Mouse (Mus musculus) ovary, postnatal 36 days (tissue): ENCODE measurements around the gene Alkbh7.

Experiments
- DNase-seq: peaks from one replicate; pipeline ENCODE4 v3.0.0; 2022; ENCODE audit warnings: low spot score, mixed read lengths

The Alkbh7 gene

DNA sequence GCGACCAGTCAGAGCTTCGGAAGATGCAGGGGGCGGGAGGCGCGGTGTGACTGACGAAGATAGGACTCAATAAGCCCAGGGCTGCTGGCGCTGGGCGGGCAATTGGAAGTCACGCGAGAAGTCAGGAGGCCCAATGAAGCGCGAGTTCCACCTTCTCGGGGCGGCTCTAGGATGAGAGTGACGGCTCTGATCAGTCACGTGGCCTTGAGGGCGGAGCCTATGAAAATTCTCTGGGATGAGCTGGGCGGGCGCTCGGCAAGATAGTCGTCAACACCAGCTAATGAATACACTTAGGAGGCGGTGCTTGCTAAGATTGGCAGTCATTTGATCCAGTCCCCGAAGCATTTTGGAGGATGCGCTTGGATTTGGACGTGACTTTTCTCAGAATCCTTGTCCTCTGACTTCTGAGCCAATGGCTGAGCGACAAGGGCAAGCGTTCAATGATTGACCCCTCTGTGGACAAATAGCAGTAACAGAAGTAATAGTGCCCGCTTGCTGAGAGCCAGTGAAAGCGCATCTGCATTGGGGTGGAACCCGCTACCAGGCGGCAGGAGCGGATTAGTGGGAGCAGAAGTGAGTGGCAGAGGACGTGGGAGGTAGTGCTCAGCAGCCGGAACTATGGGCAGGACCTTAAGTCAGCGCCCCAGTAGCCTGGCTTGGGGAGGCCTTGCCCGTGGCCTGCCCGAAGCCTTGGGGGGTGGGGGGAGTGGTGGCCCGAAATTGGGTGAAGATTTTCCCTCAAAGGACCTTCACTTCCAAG lies 34.7 kb downstream of the Alkbh7 start:
- peak; percentile 98 for DNase-seq

DNA sequence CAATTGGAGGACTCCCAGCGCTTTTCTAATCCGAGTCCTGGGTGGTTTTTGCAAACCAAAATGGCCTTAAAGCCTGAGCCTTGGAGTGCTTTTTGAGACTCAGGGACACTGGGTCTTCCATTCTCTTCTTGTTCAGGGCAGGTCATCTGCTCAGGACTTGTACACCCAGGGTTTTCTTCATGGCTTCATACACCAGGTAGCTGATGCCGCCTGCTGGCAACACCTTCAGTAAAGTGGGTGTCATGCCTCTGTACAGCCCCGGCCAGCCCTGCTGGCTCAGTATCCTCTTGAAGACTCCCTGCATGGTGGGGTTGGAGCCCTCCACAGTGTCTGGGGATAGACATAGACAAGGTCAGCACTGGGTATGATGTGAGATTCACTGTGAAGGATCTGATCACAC lies 35.7 kb downstream of the Alkbh7 start:
- DNase-seq = no peak

DNA sequence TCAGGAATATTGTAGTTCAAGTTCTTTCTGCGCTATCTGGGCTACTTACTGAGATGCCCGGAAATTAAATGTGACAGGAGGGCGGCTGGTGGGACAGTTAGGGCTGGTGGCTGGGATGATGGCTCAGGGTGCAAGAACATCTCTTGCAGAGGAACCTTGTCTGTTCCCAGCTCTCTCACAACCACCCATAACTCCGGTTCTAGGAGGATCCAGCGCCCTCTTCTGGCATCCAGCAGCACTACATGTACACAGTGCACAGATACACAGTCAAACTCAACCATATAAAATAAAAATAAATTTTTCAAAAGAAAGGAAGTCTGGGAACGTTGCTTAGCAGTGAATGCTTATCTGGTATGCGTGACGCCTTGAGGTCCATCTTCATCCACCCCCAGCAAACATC lies 41.8 kb downstream of the Alkbh7 start:
- no peak for DNase-seq

DNA sequence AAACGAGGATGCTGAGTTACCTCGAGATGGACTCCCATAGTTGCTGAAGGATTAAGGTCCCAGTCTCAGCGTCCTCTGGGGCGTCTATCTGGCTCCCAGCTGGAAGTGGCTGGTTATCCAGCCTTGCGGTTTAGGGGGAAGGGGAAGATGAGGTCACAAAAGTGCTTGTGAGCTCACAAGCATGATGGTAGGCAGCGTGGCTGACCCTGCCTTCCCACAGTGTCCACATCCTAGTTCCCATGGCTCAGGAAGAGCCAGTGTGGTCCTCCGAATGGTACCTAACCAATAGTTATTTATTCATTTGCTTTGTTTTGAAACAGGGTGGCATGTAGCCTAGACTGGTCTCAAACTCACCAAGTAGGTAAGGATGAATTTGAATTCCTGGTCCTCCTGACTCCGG lies 44.4 kb downstream of the Alkbh7 start, which contains the start of gene Slc25a41:
TSS of gene Slc25a41 (minus strand) at position 101 of the 400 bp plus-strand sequence.
- no peak for DNase-seq

DNA sequence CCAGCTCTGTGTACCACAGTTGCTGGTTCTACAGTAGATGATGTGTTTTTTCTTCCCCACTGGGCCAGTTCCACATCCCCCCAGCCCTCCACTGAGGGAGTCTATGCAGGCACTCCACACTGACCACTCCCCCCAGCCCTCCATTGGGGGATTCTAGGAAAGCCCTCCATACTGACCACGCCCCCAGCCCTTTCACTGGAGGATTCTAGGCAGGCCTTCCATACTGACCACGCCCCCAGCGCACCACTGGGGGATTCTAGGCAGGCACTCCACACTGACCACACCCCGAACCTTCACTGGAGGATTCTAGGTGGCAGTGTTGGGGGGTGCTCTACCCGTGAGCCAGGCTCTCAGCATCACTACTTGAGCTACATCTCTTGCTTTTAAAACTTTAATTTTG lies 50.3 kb downstream of the Alkbh7 start:
- DNase-seq = no peak

DNA sequence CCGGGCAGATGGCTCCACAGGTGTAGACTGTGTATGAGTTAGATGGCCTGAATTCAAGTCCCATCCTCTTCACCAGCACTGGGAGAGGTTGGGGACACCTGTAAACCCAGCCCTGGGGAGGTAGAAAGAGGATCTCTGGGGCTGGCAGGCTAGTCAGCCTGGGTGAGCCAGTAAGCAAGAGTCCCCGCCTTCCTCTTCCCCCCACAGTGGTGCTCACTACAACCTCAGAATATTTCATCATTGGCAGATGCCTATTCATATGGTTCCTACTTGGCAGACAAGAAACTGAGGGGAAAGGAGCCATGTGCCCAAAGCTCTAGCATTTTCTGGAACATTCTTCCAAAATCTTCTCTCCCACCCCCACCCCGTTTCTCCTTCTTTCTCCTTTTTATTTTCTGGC lies 51.7 kb downstream of the Alkbh7 start:
- no peak for DNase-seq
